Mouse (Mus musculus) erythroblast, embryonic 14.5 days (primary cell): ENCODE measurements around the gene Sgms2.

ENCODE experiments used
- GATA1 ChIP-seq: IDR thresholded peaks from 2 replicates; pipeline ENCODE4 v1.6.1; 2012; ENCODE audit warnings: low read length, inconsistent platforms, mixed read lengths
- TAL1 ChIP-seq: IDR thresholded peaks from 3 replicates; pipeline ENCODE4 v1.6.1; 2012; ENCODE audit warnings: low read length, inconsistent platforms, mixed read lengths

DNA sequence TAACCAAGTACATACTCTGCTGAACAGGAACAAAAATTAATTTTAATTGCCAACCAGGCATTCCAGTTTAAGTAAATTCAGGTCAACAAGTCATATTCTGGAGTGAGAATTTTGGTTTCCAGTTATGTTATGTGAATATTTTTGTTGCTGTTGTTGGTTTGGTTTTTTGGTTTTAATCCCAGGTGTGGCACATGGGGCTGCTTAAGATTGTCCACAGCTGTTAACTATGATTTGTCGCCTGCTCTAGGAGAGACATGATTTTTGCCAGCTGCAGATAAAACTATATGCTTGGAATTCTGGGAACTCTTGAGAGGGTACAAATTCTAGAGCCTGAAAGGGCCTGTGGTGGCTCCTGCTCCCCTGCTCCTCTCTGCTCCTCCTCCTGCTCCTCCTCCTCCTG is 174.1 kb downstream of the Sgms2 start:
- TF ChIP-seq TAL1, result no peak
- no peak for TF ChIP-seq GATA1
